Mouse (Mus musculus) kidney, adult 2 months (tissue): Measurements from ENCODE around the gene Slc4a1.

Source experiments
- CTCF ChIP-seq: fragments of 200-500 bp; conservative IDR thresholded peaks from 2 replicates; pipeline ENCODE4 v1.5.1; 2011; ENCODE audit warnings: low read depth, mild to moderate bottlenecking, control low read depth, low read length, moderate library complexity, mixed read lengths; ENCODE audit not compliant: insufficient read depth, insufficient read length
- POLR2A ChIP-seq: fragments of 200-500 bp; IDR thresholded peaks from one replicate; pipeline ENCODE4 v1.6.1; 2011; ENCODE audit warnings: low read depth, low read length, control low read depth

GRCm38 (mm10) chr11:102363623-102364022 is 2.4 kb downstream of the Slc4a1 start:
- TF ChIP-seq POLR2A = no peak
- no peak for TF ChIP-seq CTCF
